Mouse (Mus musculus) heart, embryonic 10.5 days (tissue): Measurements from ENCODE around the gene Olfr888. TPM values are rescaled to one million over a fixed set of nuclear protein-coding genes. Genes with fewer than 3 reads are reported as not detected.

Experiments used
- DNase-seq: peaks from one replicate; pipeline ENCODE4 v3.0.0-alpha.2; 2017; ENCODE audit warnings: low spot score
- H3K27ac ChIP-seq: fragments of 300-500 bp; sonication (generic); 2 replicates; pipeline ENCODE4 v1.5.1; 2016; ENCODE audit warnings: mild to moderate bottlenecking
- H3K27me3 ChIP-seq: fragments of 300-500 bp; sonication (generic); 2 replicates; pipeline ENCODE4 v1.6.1; 2016; ENCODE audit warnings: mild to moderate bottlenecking; ENCODE audit not compliant: poor library complexity, insufficient read depth, severe bottlenecking
- H3K36me3 ChIP-seq: fragments of 300-500 bp; sonication (generic); 2 replicates; pipeline ENCODE4 v1.6.1; 2016; ENCODE audit warnings: mild to moderate bottlenecking, moderate library complexity
- H3K4me1 ChIP-seq: fragments of 300-500 bp; sonication (generic); 2 replicates; pipeline ENCODE4 v1.6.1; 2016; ENCODE audit warnings: mild to moderate bottlenecking
- H3K4me3 ChIP-seq: fragments of 300-500 bp; sonication (generic); 2 replicates; pipeline ENCODE4 v1.5.1; 2016; ENCODE audit warnings: mild to moderate bottlenecking, moderate library complexity
- H3K9me3 ChIP-seq: fragments of 300-500 bp; sonication (generic); 2 replicates; pipeline ENCODE4 v1.6.1; 2016; ENCODE audit warnings: mild to moderate bottlenecking, moderate library complexity
- WGBS: fragments of 180-500 bp; shearing (Covaris S2); methylation state at CpG from one replicate; pipeline ENCODE4 v1.1.7; 2016; 5-methylcytosine and 5-hydroxymethylcytosine counted together
- polyA plus RNA-seq: library from polyadenylated mRNA; unstranded; fragments of >200 nt; fragmentation: Nextera tagmentation; extraction: Ambion mirVana; gene quantifications from 2 replicates; pipeline ENCODE4 v1.2.1, GENCODE M21; 2016

Olfr888 gene
- not detected in 2 replicates for polyA plus RNA-seq

GRCm38 (mm10) chr9:38107828-38108227 lies at the start of gene Olfr888:
Gene Olfr888 (plus strand): TSS chr9:38108128.
- no peaks in the 10 kb centered on the region for H3K27me3 ChIP-seq
- no peak within 1 kb of the TSS for H3K4me3 ChIP-seq
- H3K9me3 ChIP-seq: no peaks in the 10 kb centered on the region
- 73% methylated on average over 1 of the region's 1 CpGs for WGBS
- no peaks in the 10 kb centered on the region for H3K4me1 ChIP-seq
- no peak for DNase-seq
- H3K36me3 ChIP-seq: no peaks in the 10 kb centered on the region
- H3K27ac ChIP-seq: no peak within 1 kb of the TSS

DNA sequence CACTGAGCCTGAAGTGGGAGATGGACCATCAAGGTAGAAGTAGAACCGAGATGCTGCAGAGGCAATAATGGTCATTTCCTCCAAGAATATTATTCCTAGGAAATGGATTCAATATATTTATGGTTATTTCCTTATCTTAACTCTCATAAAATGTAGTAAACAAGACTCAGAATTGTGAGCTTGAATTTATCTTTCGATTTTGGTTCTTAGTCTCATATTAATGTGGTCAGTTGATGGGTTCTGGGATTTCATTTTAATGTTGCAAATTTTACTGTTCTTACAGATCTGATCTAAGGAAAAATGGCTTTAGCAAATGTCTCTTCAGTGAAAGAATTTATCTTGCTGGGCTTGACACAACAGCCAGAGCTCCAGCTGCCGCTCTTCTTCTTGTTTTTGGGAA lies 46.9 kb upstream of the Olfr888 start, which contains the start of gene Olfr885:
Gene Olfr885 (plus strand): TSS at position 301 of the 400 bp plus-strand sequence.
- Histone ChIP-seq H3K27ac (no peak within 1 kb of the TSS), H3K9me3 (no peaks in the 10 kb centered on the region), H3K4me1 (no peaks in the 10 kb centered on the region), H3K27me3 (no peaks in the 10 kb centered on the region), H3K4me3 (no peak within 1 kb of the TSS), H3K36me3 (no peaks in the 10 kb centered on the region)
- DNase-seq: no peak
- WGBS: 77% methylated on average over 3 of the region's 3 CpGs

GRCm38 (mm10) chr9:38083772-38084171 lies 24.2 kb upstream of the Olfr888 start, which contains the start of gene Olfr887:
Gene Olfr887 (plus strand): TSS chr9:38084072.
- Histone ChIP-seq H3K4me3 (no peak within 1 kb of the TSS), H3K27ac (no peak within 1 kb of the TSS), H3K36me3 (no peaks in the 10 kb centered on the region), H3K9me3 (no peaks in the 10 kb centered on the region), H3K4me1 (no peaks in the 10 kb centered on the region), H3K27me3 (no peaks in the 10 kb centered on the region)
- 74% methylated on average over 1 of the region's 1 CpGs for WGBS
- no peak for DNase-seq

DNA sequence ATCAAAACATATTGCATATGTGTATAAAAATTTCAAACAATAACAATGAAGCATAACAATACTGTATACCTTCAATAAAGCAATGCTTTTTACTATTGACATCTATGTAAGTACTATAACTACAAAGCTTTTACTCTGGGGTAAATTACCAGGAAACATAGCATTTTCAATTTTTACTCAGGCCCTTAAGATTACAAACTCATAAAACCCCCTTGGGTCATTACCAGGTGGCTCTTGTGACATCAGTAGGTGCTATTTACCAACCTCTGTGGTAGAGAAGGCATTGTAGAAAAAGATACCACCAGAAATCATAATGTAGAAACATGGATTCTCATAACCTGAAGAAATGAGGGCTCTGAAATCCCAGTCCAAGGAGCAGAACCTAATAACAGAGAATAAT lies 7.0 kb downstream of the Olfr888 start, which contains the start of gene Olfr889:
Gene Olfr889 (plus strand): TSS at position 301 of the 400 bp plus-strand sequence.
- no peak within 1 kb of the TSS for H3K4me3 ChIP-seq
- H3K9me3 ChIP-seq: no peaks in the 10 kb centered on the region
- no peak for DNase-seq
- no peaks in the 10 kb centered on the region for H3K36me3 ChIP-seq
- no peaks in the 10 kb centered on the region for H3K4me1 ChIP-seq
- H3K27ac ChIP-seq: no peak within 1 kb of the TSS
- no peaks in the 10 kb centered on the region for H3K27me3 ChIP-seq

DNA sequence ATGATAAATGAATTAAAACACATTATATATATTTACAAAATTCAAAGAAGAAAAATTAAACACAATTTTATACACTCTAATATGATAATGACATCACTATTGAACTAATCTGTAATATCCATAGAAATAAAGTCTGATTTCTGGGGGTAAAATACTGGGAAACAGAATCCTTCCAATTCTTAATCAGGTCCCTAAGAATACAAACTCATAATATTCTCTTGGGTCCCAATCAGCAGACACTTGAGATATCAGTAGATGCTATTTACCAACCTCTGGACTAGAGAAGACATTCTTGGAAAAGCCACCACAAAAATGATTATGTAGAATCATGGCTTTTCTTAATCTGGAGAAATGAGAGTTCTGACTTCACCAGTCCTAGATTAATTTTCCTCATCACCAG lies 34.3 kb downstream of the Olfr888 start, which contains the start of gene Olfr890:
Gene Olfr890 (plus strand): TSS at position 301 of the 400 bp plus-strand sequence.
- Histone ChIP-seq H3K9me3 (no peaks in the 10 kb centered on the region), H3K4me3 (no peak within 1 kb of the TSS), H3K27ac (no peak within 1 kb of the TSS), H3K27me3 (no peaks in the 10 kb centered on the region), H3K4me1 (no peaks in the 10 kb centered on the region), H3K36me3 (no peaks in the 10 kb centered on the region)
- DNase-seq: no peak

Other genes with a start within 250 kb of the Olfr888 start
- gene Olfr145, start 211.4 kb upstream of the Olfr888 start, polyA plus RNA-seq: not detected in 2 replicates
- gene Olfr878, start 190.3 kb upstream of the Olfr888 start, polyA plus RNA-seq: not detected in 2 replicates
- not detected in 2 replicates for gene Olfr881, start 116.3 kb upstream of the Olfr888 start, polyA plus RNA-seq
- gene Olfr883, start 82.3 kb upstream of the Olfr888 start, polyA plus RNA-seq: not detected in 2 replicates
- gene Olfr884, start 61.6 kb upstream of the Olfr888 start, polyA plus RNA-seq: not detected in 2 replicates
- gene Olfr885, start 46.8 kb upstream of the Olfr888 start, polyA plus RNA-seq: not detected in 2 replicates
- gene Olfr887, start 24.1 kb upstream of the Olfr888 start, polyA plus RNA-seq: not detected in 2 replicates
- gene Olfr889, start 7.1 kb downstream of the Olfr888 start, polyA plus RNA-seq: 0.05 and 0.19 TPM in 2 replicates
- gene Olfr890, start 34.4 kb downstream of the Olfr888 start, polyA plus RNA-seq: not detected in 2 replicates
- gene Olfr891, start 72.7 kb downstream of the Olfr888 start, polyA plus RNA-seq: not detected in 2 replicates
- not detected in 2 replicates for gene Olfr893, start 100.2 kb downstream of the Olfr888 start, polyA plus RNA-seq
- gene Olfr894, start 109.9 kb downstream of the Olfr888 start, polyA plus RNA-seq: not detected in 2 replicates
- not detected in 2 replicates for gene Olfr143, start 144.6 kb downstream of the Olfr888 start, polyA plus RNA-seq
- not detected in 2 replicates for gene Olfr895, start 159.7 kb downstream of the Olfr888 start, polyA plus RNA-seq
- not detected in 2 replicates for gene Olfr896-ps1, start 183.0 kb downstream of the Olfr888 start, polyA plus RNA-seq
- gene Olfr25, start 220.9 kb downstream of the Olfr888 start, polyA plus RNA-seq: not detected in 2 replicates
- not detected in 2 replicates for gene Olfr898, start 240.3 kb downstream of the Olfr888 start, polyA plus RNA-seq